1 mouse cellular context compared by ENCODE assay signal in genomic region chr8:110812349-110813080, GRCm38 (mm10).
A peak's percentile ranks its signal among the peaks of the same experiment; 100 is the strongest.
TF ChIP-seq lines count a peak whose summit lies in the region.

No protein-coding gene starts in this region.

TF ChIP-seq in MEL, 35 proteins besides CTCF, POLR2A, EP300 and RAD21 (continued from another document):
- TF ChIP-seq MEF2A (IDR thresholded peaks at IDR 0.05; ENCODE audit: extremely low read depth, insufficient replicate concordance, low read depth, low read length, poor library complexity, severe bottlenecking), result peak; percentile 95
- TF ChIP-seq MAX (IDR thresholded peaks at IDR 0.05; ENCODE audit: low read length), result no peak
